Comparison of ENCODE assay signal across 24 mouse cellular contexts in the genomic region with DNA sequence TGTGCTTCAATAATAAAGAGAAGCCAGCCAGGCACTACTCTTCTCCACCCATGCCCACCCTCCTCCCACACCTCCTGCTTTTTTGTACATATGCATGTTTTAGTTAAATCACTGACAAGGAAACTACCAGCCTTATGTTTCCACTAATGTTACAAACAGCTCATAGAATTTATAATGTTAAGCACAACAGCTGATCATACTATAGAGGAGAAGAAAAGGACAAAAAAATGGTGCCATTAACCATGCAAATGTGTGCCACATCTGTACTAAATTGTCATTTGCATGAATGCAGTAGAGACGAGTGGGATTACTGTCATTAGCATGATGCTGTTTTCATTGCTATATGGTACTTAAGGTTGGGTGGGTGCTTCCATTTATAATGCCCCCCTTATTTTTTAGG.
"Had no signal": no experiment of that assay in that cellular context is flagged by ENCODE, and none has a peak within 500 bp of the region (broad histone marks: within the 10 kb centered on the region; RNA-seq: fewer than 3 reads in every experiment).

No protein-coding gene starts in this region.

- H3K9ac ChIP-seq: limb, embryonic 13.5 days; liver, embryonic 12.5 days; liver, embryonic 15.5 days; lung, embryonic 15.5 days; midbrain, embryonic 13.5 days; stomach, embryonic 15.5 days had no signal

- H3K36me3 ChIP-seq: limb, embryonic 10.5 days; limb, embryonic 13.5 days; liver, embryonic 12.5 days; liver, embryonic 15.5 days; lung, embryonic 15.5 days; midbrain, embryonic 10.5 days; midbrain, embryonic 13.5 days; stomach, embryonic 15.5 days had no signal

- H3K4me1 ChIP-seq: limb, embryonic 10.5 days; limb, embryonic 13.5 days; liver, embryonic 12.5 days; liver, embryonic 15.5 days; lung, embryonic 15.5 days; megakaryocyte, embryonic 14.5 days; midbrain, embryonic 10.5 days; midbrain, embryonic 13.5 days; stomach, embryonic 15.5 days had no signal

- H3K27me3 ChIP-seq: limb, embryonic 13.5 days; liver, embryonic 12.5 days; liver, embryonic 15.5 days; lung, embryonic 15.5 days; megakaryocyte, embryonic 14.5 days; midbrain, embryonic 13.5 days; stomach, embryonic 15.5 days had no signal

- ATAC-seq: liver, embryonic 12.5 days; midbrain, embryonic 13.5 days; midbrain, embryonic 16.5 days had no signal

- H3K27ac ChIP-seq: kidney, postnatal 0 days; layer of hippocampus, adult 2 months; limb, embryonic 10.5 days; limb, embryonic 13.5 days; liver, embryonic 12.5 days; liver, embryonic 15.5 days; lung, embryonic 15.5 days; midbrain, embryonic 10.5 days; midbrain, embryonic 13.5 days; stomach, embryonic 15.5 days had no signal

- H3K4me3 ChIP-seq: layer of hippocampus, adult 2 months; limb, embryonic 10.5 days; limb, embryonic 13.5 days; liver, embryonic 12.5 days; liver, embryonic 15.5 days; lung, embryonic 15.5 days; megakaryocyte, embryonic 14.5 days; midbrain, embryonic 10.5 days; midbrain, embryonic 13.5 days; myocyte; stomach, embryonic 15.5 days had no signal

- H3K9me3 ChIP-seq: limb, embryonic 10.5 days; limb, embryonic 13.5 days; liver, embryonic 12.5 days; liver, embryonic 15.5 days; lung, embryonic 15.5 days; megakaryocyte, embryonic 14.5 days; midbrain, embryonic 10.5 days; midbrain, embryonic 13.5 days; stomach, embryonic 15.5 days had no signal

- H3K4me2 ChIP-seq: limb, embryonic 13.5 days; liver, embryonic 12.5 days; liver, embryonic 15.5 days; lung, embryonic 15.5 days; midbrain, embryonic 13.5 days; stomach, embryonic 15.5 days had no signal

- DNase-seq: kidney, adult 2 months; kidney, postnatal 25 days; layer of hippocampus, adult 9-11 months; liver; lung, adult 18-20 months; lung, postnatal 10 days; lung, postnatal 36 days; retina, postnatal 1 day; right cerebral cortex, postnatal 25 days; spleen, adult 18-20 months; thymus, postnatal 25 days had no signal
